Mouse (Mus musculus) neural tube, embryonic 14.5 days (tissue): ENCODE data around the gene Rab9. TPM values are rescaled to one million over a fixed set of nuclear protein-coding genes. Genes with fewer than 3 reads are reported as not detected.

Source experiments
- ATAC-seq: fragments of 200-750 bp; cut with Nextera tagmentation; 2 replicates; pipeline ENCODE4 v1.8.0; 2017; ENCODE audit warnings: low read depth, mild to moderate bottlenecking, moderate TSS enrichment, moderate library complexity
- H3K27ac ChIP-seq: fragments of 300-500 bp; sonication (generic); 2 replicates; pipeline ENCODE4 v1.5.1; 2014; ENCODE audit warnings: low read depth, mild to moderate bottlenecking, control low read depth, low read length, moderate library complexity, mixed read lengths
- H3K27me3 ChIP-seq: fragments of 300-500 bp; sonication (generic); 2 replicates; pipeline ENCODE4 v1.6.1; 2014; ENCODE audit warnings: low read length; ENCODE audit not compliant: control insufficient read depth, insufficient read depth
- H3K36me3 ChIP-seq: fragments of 300-500 bp; sonication (generic); 2 replicates; pipeline ENCODE4 v1.6.1; 2014; ENCODE audit warnings: low read length, mixed read lengths; ENCODE audit not compliant: control insufficient read depth, insufficient read depth
- H3K4me1 ChIP-seq: fragments of 300-500 bp; sonication (generic); 2 replicates; pipeline ENCODE4 v1.6.1; 2014; ENCODE audit warnings: low read length; ENCODE audit not compliant: control insufficient read depth, insufficient read depth
- H3K4me2 ChIP-seq: fragments of 300-500 bp; sonication (generic); 2 replicates; pipeline ENCODE4 v1.6.1; 2014; ENCODE audit warnings: mild to moderate bottlenecking, low read depth, low read length, control low read depth
- H3K4me3 ChIP-seq: fragments of 300-500 bp; sonication (generic); 2 replicates; pipeline ENCODE4 v1.5.1; 2014; ENCODE audit warnings: low read depth, low read length, control low read depth, mixed read lengths
- H3K9ac ChIP-seq: fragments of 300-500 bp; sonication (generic); replicated peaks from 2 replicates; pipeline ENCODE4 v1.6.1; 2014; ENCODE audit warnings: low read depth, mild to moderate bottlenecking, control low read depth, low read length, mixed read lengths
- H3K9me3 ChIP-seq: fragments of 300-500 bp; sonication (generic); 2 replicates; pipeline ENCODE4 v1.6.1; 2016; ENCODE audit warnings: low read length; ENCODE audit not compliant: control insufficient read depth
- WGBS: fragments of 180-500 bp; shearing (Covaris S2); extraction: QIAGEN DNeasy Blood & Tissue Kit; methylation state at CpG from one replicate; pipeline ENCODE4 v1.1.7; 2014; 5-methylcytosine and 5-hydroxymethylcytosine counted together
- polyA plus RNA-seq: library from polyadenylated mRNA; unstranded; fragments of >200 nt; fragmentation: Nextera tagmentation; extraction: Ambion mirVana; gene quantifications from 2 replicates; pipeline ENCODE4 v1.2.1, GENCODE M21; 2014

Rab9 gene
- polyA plus RNA-seq, 1 experiment from 2014 or later: 63.8 TPM

GRCm38 (mm10) chrX:166472612-166473011, 7.1 kb downstream of the Rab9 start:
- no peak for ATAC-seq
- WGBS: 88% methylated on average over 6 of the region's 6 CpGs

DNA sequence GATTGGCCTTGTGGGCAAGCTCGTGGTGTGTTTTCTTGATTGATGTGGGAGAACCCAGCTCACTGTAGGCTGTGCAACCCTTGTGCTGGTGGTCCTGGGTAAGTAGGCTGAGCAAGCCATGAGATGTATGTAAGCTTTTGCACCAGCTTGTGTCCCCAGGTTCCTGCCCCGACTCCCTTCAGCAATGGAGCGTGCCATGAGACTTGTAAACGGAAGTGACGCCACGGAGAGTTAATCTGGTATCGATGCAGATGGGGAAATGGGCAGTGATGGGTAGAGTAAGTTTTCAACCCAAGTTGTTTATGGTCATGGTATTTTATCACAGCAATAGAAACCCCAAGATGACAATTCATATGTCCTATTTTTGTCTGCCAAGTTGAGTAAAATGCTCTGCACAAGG, 11.3 kb downstream of the Rab9 start:
- Histone ChIP-seq H3K9me3 (no peaks in the 10 kb centered on the region), H3K36me3 (no peaks in the 10 kb centered on the region), H3K27ac (no peak overlapping the region), H3K4me1 (no peaks in the 10 kb centered on the region), H3K4me2 (no peak overlapping the region), H3K27me3 (no peaks in the 10 kb centered on the region), H3K9ac (no peak overlapping the region), H3K4me3 (no peak overlapping the region)
- 93% methylated on average over 7 of the region's 7 CpGs for WGBS
- no peak for ATAC-seq

More at GRCm38 (mm10) chrX:166472612-166473011, 7.1 kb downstream of the Rab9 start:
- Histone ChIP-seq H3K9me3 (no peaks in the 10 kb centered on the region), H3K27ac (no peak overlapping the region), H3K36me3 (no peaks in the 10 kb centered on the region), H3K27me3 (no peaks in the 10 kb centered on the region), H3K4me2 (no peak overlapping the region), H3K4me1 (no peaks in the 10 kb centered on the region), H3K9ac (no peak overlapping the region), H3K4me3 (no peak overlapping the region)

DNA sequence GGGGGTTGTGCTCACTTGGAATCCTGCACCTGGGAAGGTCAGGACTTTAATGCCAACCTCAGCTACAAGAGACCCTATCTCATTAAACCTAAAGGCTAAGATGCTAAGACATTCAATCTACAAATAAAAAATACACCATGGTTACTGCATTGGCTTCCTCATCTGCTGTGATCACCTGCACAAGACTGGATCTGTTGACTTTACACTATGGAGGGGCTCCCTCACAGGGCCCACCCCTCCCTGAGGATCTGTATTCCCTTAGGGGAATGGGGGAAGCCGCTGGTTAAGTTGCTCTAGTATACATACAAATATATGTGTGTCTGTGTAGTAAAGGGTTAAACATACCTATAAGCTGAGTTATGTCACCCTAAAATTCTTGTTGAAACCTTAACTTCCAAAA, 24.1 kb downstream of the Rab9 start:
- no peak overlapping the region for H3K4me2 ChIP-seq
- H3K4me3 ChIP-seq: no peak overlapping the region
- H3K9me3 ChIP-seq: no peaks in the 10 kb centered on the region
- no peak overlapping the region for H3K27ac ChIP-seq
- H3K4me1 ChIP-seq: no peaks in the 10 kb centered on the region
- no peaks in the 10 kb centered on the region for H3K36me3 ChIP-seq
- H3K27me3 ChIP-seq: no peaks in the 10 kb centered on the region
- no peak overlapping the region for H3K9ac ChIP-seq
- WGBS: 95% methylated on average over 1 of the region's 1 CpGs
- no peak for ATAC-seq

GRCm38 (mm10) chrX:166454331-166454730, 25.3 kb downstream of the Rab9 start:
- H3K4me1 ChIP-seq: no peaks in the 10 kb centered on the region
- H3K4me2 ChIP-seq: no peak overlapping the region
- H3K9me3 ChIP-seq: no peaks in the 10 kb centered on the region
- H3K4me3 ChIP-seq: no peak overlapping the region
- H3K36me3 ChIP-seq: no peaks in the 10 kb centered on the region
- H3K9ac ChIP-seq: no peak overlapping the region
- H3K27ac ChIP-seq: no peak overlapping the region
- ATAC-seq: no peak
- WGBS: 87% methylated on average over 3 of the region's 3 CpGs
- H3K27me3 ChIP-seq: no peaks in the 10 kb centered on the region

DNA sequence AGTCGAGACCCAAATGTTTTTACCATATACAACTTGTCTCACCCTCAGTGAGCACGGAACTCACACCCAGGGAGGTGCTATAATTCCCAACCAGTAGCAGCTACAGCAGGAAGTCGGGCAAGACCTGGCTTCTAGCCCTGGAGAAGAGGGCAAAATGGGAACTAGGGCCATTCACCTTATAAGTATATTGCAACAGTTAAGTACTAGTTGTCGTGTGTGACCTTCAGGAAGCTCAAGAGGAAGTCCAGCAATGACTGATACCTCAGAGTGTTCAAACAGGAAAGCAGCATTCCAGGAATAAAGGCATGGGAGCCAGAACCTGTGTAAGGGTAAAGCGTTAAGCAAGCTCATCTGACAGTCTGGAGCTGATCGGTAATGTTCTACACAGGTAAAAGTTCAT, 26.1 kb downstream of the Rab9 start:
- no peaks in the 10 kb centered on the region for H3K27me3 ChIP-seq
- H3K27ac ChIP-seq: no peak overlapping the region
- H3K4me2 ChIP-seq: no peak overlapping the region
- no peaks in the 10 kb centered on the region for H3K36me3 ChIP-seq
- H3K4me1 ChIP-seq: no peaks in the 10 kb centered on the region
- ATAC-seq: no peak
- WGBS: 77% methylated on average over 6 of the region's 6 CpGs
- no peaks in the 10 kb centered on the region for H3K9me3 ChIP-seq
- H3K4me3 ChIP-seq: no peak overlapping the region
- H3K9ac ChIP-seq: no peak overlapping the region

GRCm38 (mm10) chrX:166444552-166444951, 35.1 kb downstream of the Rab9 start:
- Histone ChIP-seq H3K27ac (no peak overlapping the region), H3K4me3 (no peak overlapping the region), H3K27me3 (peaks cover 6% of the 10 kb centered on the region; the same call in 1 of the 2 replicates), H3K9me3 (no peaks in the 10 kb centered on the region), H3K4me1 (no peaks in the 10 kb centered on the region), H3K9ac (no peak overlapping the region), H3K36me3 (no peaks in the 10 kb centered on the region), H3K4me2 (no peak overlapping the region)
- WGBS: 84% methylated on average over 3 of the region's 3 CpGs
- ATAC-seq: no peak

DNA sequence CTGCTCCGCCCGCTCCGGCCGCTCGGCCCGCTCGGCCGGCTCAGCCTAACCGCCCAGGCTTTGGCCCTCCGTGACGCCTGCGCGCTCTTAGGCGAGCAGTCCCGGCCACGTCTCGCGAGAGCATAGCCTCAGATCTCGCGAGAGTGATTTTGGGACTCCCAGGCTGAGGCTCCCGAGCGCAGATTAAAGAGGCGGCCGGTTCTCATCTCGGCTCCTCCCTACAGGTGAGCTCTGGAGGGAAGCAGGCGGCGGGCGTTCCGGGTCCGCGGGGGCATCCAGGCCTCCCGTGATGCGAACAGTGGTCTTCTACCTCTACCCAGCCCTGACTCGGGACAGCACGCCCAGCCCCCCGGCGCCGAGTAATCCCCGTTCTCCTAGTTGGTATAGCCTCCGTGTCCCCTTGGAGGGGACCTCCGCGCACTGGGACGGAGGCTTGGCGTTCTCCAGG, 39.0 kb downstream of the Rab9 start, which contains the start of gene Ofd1:
TSS of gene Ofd1 (minus strand) at position 89 of the 448 bp plus-strand sequence.
- peak within 1 kb of the TSS; percentile 87 for H3K27ac ChIP-seq
- peaks cover 3% of the 10 kb centered on the region; the same call in 1 of the 2 replicates for H3K27me3 ChIP-seq
- H3K9me3 ChIP-seq: no peaks in the 10 kb centered on the region
- no peaks in the 10 kb centered on the region for H3K36me3 ChIP-seq
- peak within 1 kb of the TSS; percentile 54 for H3K4me3 ChIP-seq
- peak; percentile 100 for ATAC-seq
- H3K4me2 ChIP-seq: peak within 1 kb of the TSS; percentile 51
- peak within 1 kb of the TSS; percentile 80 for H3K9ac ChIP-seq
- WGBS: 14% methylated on average over 36 of the region's 44 CpGs
- no peaks in the 10 kb centered on the region; the same call in 1 of the 2 replicates for H3K4me1 ChIP-seq

DNA sequence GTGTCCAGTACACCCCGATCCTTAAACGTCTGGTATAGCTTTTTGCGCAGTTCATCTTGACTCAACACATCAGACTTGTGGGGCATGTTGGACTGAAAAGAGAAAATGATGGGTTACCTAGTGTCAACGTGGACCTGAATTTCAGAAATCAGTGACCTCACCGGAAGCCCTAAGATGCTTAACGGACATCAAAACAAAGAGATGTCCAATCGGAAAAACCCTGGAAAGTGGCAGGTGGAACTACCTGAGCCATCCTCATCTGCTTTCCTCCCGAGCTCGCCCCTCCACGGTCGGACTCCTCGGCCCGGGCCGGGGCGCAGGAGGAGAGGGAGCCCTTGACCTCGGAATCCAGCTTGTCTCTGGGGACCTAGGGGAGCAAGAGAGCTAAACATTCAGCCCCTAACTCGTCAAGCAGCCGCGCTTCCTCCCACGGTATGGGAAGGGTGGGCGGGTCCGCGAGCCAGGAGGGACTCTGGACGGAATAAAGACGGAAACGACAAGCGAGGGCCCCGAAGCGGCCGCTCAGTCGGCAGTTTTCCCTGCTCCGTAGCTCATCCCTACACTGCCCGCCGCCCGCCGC, 39.5 kb downstream of the Rab9 start, which contains the start of gene Trappc2:
TSS of gene Trappc2 (plus strand) at position 539 of the 580 bp plus-strand sequence.
- 10% methylated on average over 34 of the region's 36 CpGs for WGBS
- peak; percentile 86 for ATAC-seq
- no peaks in the 10 kb centered on the region for H3K9me3 ChIP-seq
- peak within 1 kb of the TSS; percentile 54 for H3K4me3 ChIP-seq
- H3K4me1 ChIP-seq: no peaks in the 10 kb centered on the region; the same call in 1 of the 2 replicates
- H3K27me3 ChIP-seq: peaks cover 3% of the 10 kb centered on the region; the same call in 1 of the 2 replicates
- H3K27ac ChIP-seq: peak within 1 kb of the TSS; percentile 87
- peak within 1 kb of the TSS; percentile 51 for H3K4me2 ChIP-seq
- H3K36me3 ChIP-seq: no peaks in the 10 kb centered on the region
- peak within 1 kb of the TSS; percentile 80 for H3K9ac ChIP-seq

DNA sequence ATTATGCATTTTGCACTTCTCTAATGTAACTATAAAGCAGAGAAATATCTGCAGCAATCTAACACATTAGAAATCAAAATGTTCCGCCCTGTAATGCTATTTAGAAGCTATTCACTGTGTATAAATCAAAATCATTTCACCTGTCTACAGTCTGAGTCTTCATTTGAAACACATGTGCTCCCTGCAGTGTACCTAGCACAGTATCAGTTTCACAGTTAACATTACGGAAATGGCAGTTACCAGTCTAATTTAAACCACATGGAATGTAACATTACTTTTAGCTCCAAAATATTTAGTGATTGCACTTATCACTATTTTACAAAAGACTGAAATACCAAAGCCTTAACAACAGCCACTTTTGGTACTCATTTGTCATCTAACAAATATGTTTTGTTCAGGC, 44.9 kb downstream of the Rab9 start:
- ATAC-seq: no peak
- H3K9me3 ChIP-seq: no peaks in the 10 kb centered on the region
- no peaks in the 10 kb centered on the region for H3K27me3 ChIP-seq
- H3K9ac ChIP-seq: no peak overlapping the region
- 93% methylated on average over 2 of the region's 2 CpGs for WGBS
- H3K4me2 ChIP-seq: no peak overlapping the region
- no peaks in the 10 kb centered on the region; the same call in 1 of the 2 replicates for H3K4me1 ChIP-seq
- no peaks in the 10 kb centered on the region for H3K36me3 ChIP-seq
- no peak overlapping the region for H3K4me3 ChIP-seq
- H3K27ac ChIP-seq: no peak overlapping the region
